24 mouse cellular contexts compared by ENCODE assay signal in genomic region chr16:52107836-52108235, GRCm38 (mm10).
"Had no signal": no experiment of that assay in that cellular context is flagged by ENCODE, and none has a peak within 500 bp of the region (broad histone marks: within the 10 kb centered on the region; RNA-seq: fewer than 3 reads in every experiment).

No protein-coding gene starts in this region.

- H3K9me3 ChIP-seq: limb, embryonic 10.5 days; limb, embryonic 13.5 days; liver, embryonic 12.5 days; liver, embryonic 15.5 days; lung, embryonic 15.5 days; megakaryocyte, embryonic 14.5 days; midbrain, embryonic 12.5 days; midbrain, embryonic 15.5 days; neural tube, embryonic 12.5 days; neural tube, embryonic 15.5 days had no signal

- H3K4me1 ChIP-seq: liver, embryonic 12.5 days; liver, embryonic 15.5 days; lung, embryonic 15.5 days; midbrain, embryonic 12.5 days; midbrain, embryonic 15.5 days; neural tube, embryonic 12.5 days; neural tube, embryonic 15.5 days had no signal

- ATAC-seq: liver, embryonic 12.5 days; midbrain, embryonic 15.5 days had no signal

- H3K27ac ChIP-seq: kidney, postnatal 0 days; layer of hippocampus, adult 2 months; limb, embryonic 10.5 days; limb, embryonic 13.5 days; liver, embryonic 12.5 days; liver, embryonic 15.5 days; lung, embryonic 15.5 days; midbrain, embryonic 12.5 days; midbrain, embryonic 15.5 days; neural tube, embryonic 12.5 days; neural tube, embryonic 15.5 days; stomach, postnatal 0 days had no signal

- H3K4me2 ChIP-seq: limb, embryonic 13.5 days; liver, embryonic 12.5 days; liver, embryonic 15.5 days; lung, embryonic 15.5 days; midbrain, embryonic 12.5 days; midbrain, embryonic 15.5 days; neural tube, embryonic 12.5 days; neural tube, embryonic 15.5 days had no signal

- DNase-seq: kidney, adult 9 months; kidney, postnatal 25 days; layer of hippocampus, adult 9-11 months; liver; lung, adult 18-20 months; lung, postnatal 10 days; lung, postnatal 36 days; right cerebral cortex, adult 18-20 months; right cerebral cortex, postnatal 14 days; right cerebral cortex, postnatal 4 days; thymus, postnatal 36 days had no signal

- H3K27me3 ChIP-seq: limb, embryonic 13.5 days; liver, embryonic 12.5 days; liver, embryonic 15.5 days; lung, embryonic 15.5 days; megakaryocyte, embryonic 14.5 days; midbrain, embryonic 12.5 days; midbrain, embryonic 15.5 days; neural tube, embryonic 12.5 days; neural tube, embryonic 15.5 days had no signal

- H3K4me3 ChIP-seq: layer of hippocampus, adult 2 months; limb, embryonic 10.5 days; limb, embryonic 13.5 days; liver, embryonic 12.5 days; liver, embryonic 15.5 days; lung, embryonic 15.5 days; megakaryocyte, embryonic 14.5 days; midbrain, embryonic 12.5 days; midbrain, embryonic 15.5 days; neural tube, embryonic 12.5 days; neural tube, embryonic 15.5 days had no signal

- H3K36me3 ChIP-seq: midbrain, embryonic 15.5 days had no signal

- H3K9ac ChIP-seq: limb, embryonic 13.5 days; liver, embryonic 12.5 days; liver, embryonic 15.5 days; lung, embryonic 15.5 days; midbrain, embryonic 12.5 days; midbrain, embryonic 15.5 days; neural tube, embryonic 12.5 days; neural tube, embryonic 15.5 days had no signal
